Mouse (Mus musculus): Measurements from ENCODE around the gene Ceacam9. TPM values are rescaled to one million over a fixed set of nuclear protein-coding genes. Genes with fewer than 3 reads are reported as not detected.
"Not testable (repeated sequence)": the region's sequence is repeated elsewhere in the genome, so short reads cannot be mapped to it uniquely, and the experiment has no call there.

Gene Ceacam9
- polyA plus RNA-seq, 1 experiment from 2014 or later, result not detected

- WGBS, result 26% methylated on average over 9 of the region's 9 CpGs
- Histone ChIP-seq H3K4me3 (ENCODE audit: low read depth, low read length) (no peak overlapping the region), H3K4me1 (replicated peaks; ENCODE audit: control insufficient read depth, insufficient read depth, low read length) (no peaks in the 10 kb centered on the region), H3K4me2 (ENCODE audit: low read length) (no peak overlapping the region), H3K9me3 (ENCODE audit: control insufficient read depth, low read length) (no peaks in the 10 kb centered on the region), H3K27ac (ENCODE audit: low read depth) (no peak overlapping the region), H3K36me3 (ENCODE audit: control insufficient read depth, insufficient read depth, low read length) (no peaks in the 10 kb centered on the region), H3K27me3 (replicated peaks; ENCODE audit: control insufficient read depth, insufficient read depth, low read length) (no peaks in the 10 kb centered on the region; the same call in 1 of the 2 replicates), H3K9ac (ENCODE audit: low read length) (no peak overlapping the region)
- DNase-seq (ENCODE audit: low spot score) (no peak), ATAC-seq (replicated peaks; ENCODE audit: low FRiP score, low TSS enrichment, low read depth) (no peak)
Measured at GRCm38 (mm10) chr7:16706385-16706784, 15.3 kb upstream of the Ceacam9 start.

GRCm38 (mm10) chr7:16708244-16708643, 13.5 kb upstream of the Ceacam9 start:
- ATAC-seq (replicated peaks; ENCODE audit: low FRiP score, low TSS enrichment, low read depth), result no peak
- Histone ChIP-seq H3K4me3 (ENCODE audit: low read depth, low read length) (no peak overlapping the region), H3K9me3 (ENCODE audit: control insufficient read depth, low read length) (no peaks in the 10 kb centered on the region), H3K4me2 (ENCODE audit: low read length) (no peak overlapping the region), H3K27ac (ENCODE audit: low read depth) (no peak overlapping the region), H3K27me3 (replicated peaks; ENCODE audit: control insufficient read depth, insufficient read depth, low read length) (no peaks in the 10 kb centered on the region; the same call in 1 of the 2 replicates), H3K36me3 (ENCODE audit: control insufficient read depth, insufficient read depth, low read length) (no peaks in the 10 kb centered on the region), H3K4me1 (replicated peaks; ENCODE audit: control insufficient read depth, insufficient read depth, low read length) (no peaks in the 10 kb centered on the region), H3K9ac (ENCODE audit: low read length) (no peak overlapping the region)
- DNase-seq (ENCODE audit: low spot score), result no peak
- 26% methylated on average over 9 of the region's 9 CpGs for WGBS

GRCm38 (mm10) chr7:16710604-16711003, 11.1 kb upstream of the Ceacam9 start:
- Histone ChIP-seq H3K4me3 (ENCODE audit: low read depth, low read length) (no peak overlapping the region), H3K27ac (ENCODE audit: low read depth) (no peak overlapping the region), H3K9ac (ENCODE audit: low read length) (no peak overlapping the region), H3K9me3 (ENCODE audit: control insufficient read depth, low read length) (no peaks in the 10 kb centered on the region), H3K4me2 (ENCODE audit: low read length) (no peak overlapping the region), H3K27me3 (replicated peaks; ENCODE audit: control insufficient read depth, insufficient read depth, low read length) (no peaks in the 10 kb centered on the region; the same call in 1 of the 2 replicates), H3K36me3 (ENCODE audit: control insufficient read depth, insufficient read depth, low read length) (no peaks in the 10 kb centered on the region), H3K4me1 (replicated peaks; ENCODE audit: control insufficient read depth, insufficient read depth, low read length) (no peaks in the 10 kb centered on the region)
- 78% methylated on average over 5 of the region's 5 CpGs for WGBS
- ATAC-seq (replicated peaks; ENCODE audit: low FRiP score, low TSS enrichment, low read depth), result no peak
- DNase-seq (ENCODE audit: low spot score), result no peak

- no peaks in the 10 kb centered on the region for H3K4me1 ChIP-seq (replicated peaks; ENCODE audit: control insufficient read depth, insufficient read depth, low read length)
- DNase-seq (ENCODE audit: low spot score) (no peak), ATAC-seq (replicated peaks; ENCODE audit: low FRiP score, low TSS enrichment, low read depth) (no peak)
- WGBS, result 78% methylated on average over 13 of the region's 13 CpGs
- H3K9ac ChIP-seq (ENCODE audit: low read length), result no peak overlapping the region
- no peak overlapping the region for H3K27ac ChIP-seq (ENCODE audit: low read depth)
- no peaks in the 10 kb centered on the region; the same call in 1 of the 2 replicates for H3K27me3 ChIP-seq (replicated peaks; ENCODE audit: control insufficient read depth, insufficient read depth, low read length)
- no peak overlapping the region for H3K4me2 ChIP-seq (ENCODE audit: low read length)
- H3K4me3 ChIP-seq (ENCODE audit: low read depth, low read length), result no peak overlapping the region
- no peaks in the 10 kb centered on the region for H3K36me3 ChIP-seq (ENCODE audit: control insufficient read depth, insufficient read depth, low read length)
- no peaks in the 10 kb centered on the region for H3K9me3 ChIP-seq (ENCODE audit: control insufficient read depth, low read length)
Measured at GRCm38 (mm10) chr7:16712633-16713415, 8.9 kb upstream of the Ceacam9 start.

GRCm38 (mm10) chr7:16716456-16717152, 5.1 kb upstream of the Ceacam9 start:
- WGBS, result 31% methylated on average over 8 of the region's 8 CpGs
- ATAC-seq (replicated peaks; ENCODE audit: low FRiP score, low TSS enrichment, low read depth), result not testable (repeated sequence)

GRCm38 (mm10) chr7:16722490-16722889, 761 bp downstream of the Ceacam9 start:
- DNase-seq (ENCODE audit: low spot score); H3K9me3 ChIP-seq (ENCODE audit: control insufficient read depth, low read length); H3K27ac ChIP-seq (ENCODE audit: low read depth); H3K4me1 ChIP-seq (replicated peaks; ENCODE audit: control insufficient read depth, insufficient read depth, low read length); H3K27me3 ChIP-seq (replicated peaks; ENCODE audit: control insufficient read depth, insufficient read depth, low read length); H3K36me3 ChIP-seq (ENCODE audit: control insufficient read depth, insufficient read depth, low read length); H3K9ac ChIP-seq (ENCODE audit: low read length); H3K4me3 ChIP-seq (ENCODE audit: low read depth, low read length); H3K4me2 ChIP-seq (ENCODE audit: low read length); ATAC-seq (replicated peaks; ENCODE audit: low FRiP score, low TSS enrichment, low read depth): not testable (repeated sequence)
- WGBS, result 46% methylated on average over 3 of the region's 3 CpGs

More at GRCm38 (mm10) chr7:16716456-16717152, 5.1 kb upstream of the Ceacam9 start:
- not testable (repeated sequence) for H3K36me3 ChIP-seq (ENCODE audit: control insufficient read depth, insufficient read depth, low read length); H3K27me3 ChIP-seq (replicated peaks; ENCODE audit: control insufficient read depth, insufficient read depth, low read length); H3K27ac ChIP-seq (ENCODE audit: low read depth); H3K9me3 ChIP-seq (ENCODE audit: control insufficient read depth, low read length); H3K4me2 ChIP-seq (ENCODE audit: low read length); H3K4me1 ChIP-seq (replicated peaks; ENCODE audit: control insufficient read depth, insufficient read depth, low read length); H3K9ac ChIP-seq (ENCODE audit: low read length); H3K4me3 ChIP-seq (ENCODE audit: low read depth, low read length); DNase-seq (ENCODE audit: low spot score)

- Histone ChIP-seq H3K36me3 (ENCODE audit: control insufficient read depth, insufficient read depth, low read length) (no peaks in the 10 kb centered on the region), H3K9ac (ENCODE audit: low read length) (no peak overlapping the region), H3K4me1 (replicated peaks; ENCODE audit: control insufficient read depth, insufficient read depth, low read length) (peaks cover 5% of the 10 kb centered on the region), H3K4me2 (ENCODE audit: low read length) (peak overlapping the region; percentile 25), H3K27ac (ENCODE audit: low read depth) (no peak overlapping the region), H3K9me3 (ENCODE audit: control insufficient read depth, low read length) (no peaks in the 10 kb centered on the region), H3K4me3 (ENCODE audit: low read depth, low read length) (no peak overlapping the region), H3K27me3 (replicated peaks; ENCODE audit: control insufficient read depth, insufficient read depth, low read length) (no peaks in the 10 kb centered on the region)
- ATAC-seq (replicated peaks; ENCODE audit: low FRiP score, low TSS enrichment, low read depth) (peak; percentile 45; the same call in 1 of the 2 replicates), DNase-seq (ENCODE audit: low spot score) (peak; percentile 83)
- WGBS, result 29% methylated on average over 14 of the region's 14 CpGs
Measured at GRCm38 (mm10) chr7:16728596-16729348, 7.0 kb downstream of the Ceacam9 start.

- H3K27ac ChIP-seq (ENCODE audit: low read depth); H3K27me3 ChIP-seq (replicated peaks; ENCODE audit: control insufficient read depth, insufficient read depth, low read length); H3K9me3 ChIP-seq (ENCODE audit: control insufficient read depth, low read length); H3K4me1 ChIP-seq (replicated peaks; ENCODE audit: control insufficient read depth, insufficient read depth, low read length); H3K36me3 ChIP-seq (ENCODE audit: control insufficient read depth, insufficient read depth, low read length); H3K4me3 ChIP-seq (ENCODE audit: low read depth, low read length); H3K9ac ChIP-seq (ENCODE audit: low read length); DNase-seq (ENCODE audit: low spot score): not testable (repeated sequence)
- peak overlapping the region; percentile 25 for H3K4me2 ChIP-seq (ENCODE audit: low read length)
- 4% methylated on average over 7 of the region's 7 CpGs for WGBS
- peak; percentile 40; the same call in 1 of the 2 replicates for ATAC-seq (replicated peaks; ENCODE audit: low FRiP score, low TSS enrichment, low read depth)
Measured at GRCm38 (mm10) chr7:16729563-16729962, 7.8 kb downstream of the Ceacam9 start.

Data from intestine, embryonic 14.5 days (tissue).